Mouse (Mus musculus) midbrain, embryonic 14.5 days (tissue): ENCODE measurements around the gene Gm49342. TPM values are rescaled to one million over a fixed set of nuclear protein-coding genes. Genes with fewer than 3 reads are reported as not detected.

Experiments
- ATAC-seq: fragments of 200-750 bp; cut with Nextera tagmentation; 2 replicates; pipeline ENCODE4 v1.8.0; 2017; ENCODE audit warnings: moderate number of reproducible peaks, moderate library complexity; ENCODE audit not compliant: low FRiP score, low TSS enrichment
- DNase-seq: peaks from one replicate; pipeline ENCODE4 v3.0.0-alpha.2; 2015
- H3K27ac ChIP-seq: fragments of 300-500 bp; sonication (generic); replicated peaks from 2 replicates; pipeline ENCODE4 v1.5.1; 2014; ENCODE audit warnings: mild to moderate bottlenecking, low read depth, low read length, moderate library complexity
- H3K27me3 ChIP-seq: fragments of 300-500 bp; sonication (generic); 2 replicates; pipeline ENCODE4 v1.6.1; 2014; ENCODE audit warnings: low read length, control low read depth, mixed read lengths; ENCODE audit not compliant: control insufficient read depth, insufficient read depth
- H3K36me3 ChIP-seq: fragments of 300-500 bp; sonication (generic); 2 replicates; pipeline ENCODE4 v1.6.1; 2014; ENCODE audit warnings: low read length, control low read depth; ENCODE audit not compliant: control insufficient read depth, insufficient read depth
- H3K4me1 ChIP-seq: fragments of 300-500 bp; sonication (generic); 2 replicates; pipeline ENCODE4 v1.6.1; 2014; ENCODE audit warnings: mild to moderate bottlenecking, antibody characterized with exemption, low read length, control low read depth; ENCODE audit not compliant: control insufficient read depth, insufficient read depth
- H3K4me2 ChIP-seq: fragments of 300-500 bp; sonication (generic); 2 replicates; pipeline ENCODE4 v1.6.1; 2014; ENCODE audit warnings: mild to moderate bottlenecking, low read length, moderate library complexity
- H3K4me3 ChIP-seq: fragments of 300-500 bp; sonication (generic); replicated peaks from 2 replicates; pipeline ENCODE4 v1.5.1; 2014; ENCODE audit warnings: low read depth, low read length
- H3K9ac ChIP-seq: fragments of 300-500 bp; sonication (generic); replicated peaks from 2 replicates; pipeline ENCODE4 v1.6.1; 2014; ENCODE audit warnings: mild to moderate bottlenecking, low read length, moderate library complexity
- H3K9me3 ChIP-seq: fragments of 300-500 bp; sonication (generic); 2 replicates; pipeline ENCODE4 v1.6.1; 2016; ENCODE audit warnings: low read length, control low read depth, mixed read lengths; ENCODE audit not compliant: control insufficient read depth
- WGBS: fragments of 180-500 bp; shearing (Covaris S2); extraction: QIAGEN DNeasy Blood & Tissue Kit; methylation state at CpG from one replicate; pipeline ENCODE4 v1.1.7; 2014; 5-methylcytosine and 5-hydroxymethylcytosine counted together
- polyA plus RNA-seq: library from polyadenylated mRNA; unstranded; fragments of >200 nt; fragmentation: Nextera tagmentation; extraction: Ambion mirVana; gene quantifications from 2 replicates; pipeline ENCODE4 v1.2.1, GENCODE M21; 2014

The Gm49342 gene
- polyA plus RNA-seq, 1 experiment from 2014 or later = 0.95 TPM

GRCm38 (mm10) chr14:50981837-50982236 is 37.5 kb downstream of the Gm49342 start:
- no peak for ATAC-seq
- DNase-seq = no peak
- 96% methylated on average over 5 of the region's 5 CpGs for WGBS
- no peaks in the 10 kb centered on the region for H3K9me3 ChIP-seq
- H3K4me1 ChIP-seq = no peaks in the 10 kb centered on the region
- no peak overlapping the region for H3K27ac ChIP-seq
- no peak overlapping the region for H3K9ac ChIP-seq
- H3K36me3 ChIP-seq = no peaks in the 10 kb centered on the region
- H3K27me3 ChIP-seq = no peaks in the 10 kb centered on the region
- no peak overlapping the region for H3K4me3 ChIP-seq
- no peak overlapping the region for H3K4me2 ChIP-seq

- Histone ChIP-seq H3K27ac (no peak overlapping the region), H3K4me3 (no peak overlapping the region), H3K9me3 (no peaks in the 10 kb centered on the region), H3K27me3 (no peaks in the 10 kb centered on the region), H3K4me2 (no peak overlapping the region), H3K4me1 (no peaks in the 10 kb centered on the region), H3K36me3 (no peaks in the 10 kb centered on the region), H3K9ac (no peak overlapping the region)
- ATAC-seq (no peak), DNase-seq (no peak)
- 96% methylated on average over 2 of the region's 2 CpGs for WGBS
Observed at GRCm38 (mm10) chr14:50987668-50988067, 43.4 kb downstream of the Gm49342 start.

- ATAC-seq = no peak
- Histone ChIP-seq H3K9ac (no peak overlapping the region), H3K36me3 (no peaks in the 10 kb centered on the region), H3K9me3 (no peaks in the 10 kb centered on the region), H3K27me3 (no peaks in the 10 kb centered on the region), H3K27ac (no peak overlapping the region), H3K4me1 (no peaks in the 10 kb centered on the region), H3K4me3 (no peak overlapping the region), H3K4me2 (no peak overlapping the region)
- no peak for DNase-seq
- WGBS = 89% methylated on average over 3 of the region's 3 CpGs
Observed at GRCm38 (mm10) chr14:50991037-50991436, 46.7 kb downstream of the Gm49342 start.

- no peak overlapping the region for H3K27ac ChIP-seq
- no peaks in the 10 kb centered on the region for H3K9me3 ChIP-seq
- WGBS = 91% methylated on average over 3 of the region's 3 CpGs
- no peak overlapping the region for H3K4me3 ChIP-seq
- H3K36me3 ChIP-seq = no peaks in the 10 kb centered on the region
- H3K4me1 ChIP-seq = no peaks in the 10 kb centered on the region
- no peak overlapping the region for H3K4me2 ChIP-seq
- no peak for ATAC-seq
- H3K9ac ChIP-seq = no peak overlapping the region
- no peaks in the 10 kb centered on the region for H3K27me3 ChIP-seq
- DNase-seq = no peak
Observed at GRCm38 (mm10) chr14:50997088-50997487, 52.8 kb downstream of the Gm49342 start.

GRCm38 (mm10) chr14:50997999-50998666 is 53.8 kb downstream of the Gm49342 start:
- WGBS = 91% methylated on average over 2 of the region's 2 CpGs
- ATAC-seq (no peak), DNase-seq (no peak)
- no peak overlapping the region for H3K4me3 ChIP-seq
- H3K9ac ChIP-seq = no peak overlapping the region
- H3K27me3 ChIP-seq = no peaks in the 10 kb centered on the region
- H3K4me1 ChIP-seq = no peaks in the 10 kb centered on the region
- no peaks in the 10 kb centered on the region for H3K36me3 ChIP-seq
- H3K27ac ChIP-seq = no peak overlapping the region
- no peak overlapping the region for H3K4me2 ChIP-seq
- H3K9me3 ChIP-seq = no peaks in the 10 kb centered on the region

- H3K4me1 ChIP-seq = no peaks in the 10 kb centered on the region
- no peak within 1 kb of the TSS for H3K9ac ChIP-seq
- ATAC-seq = no peak
- no peaks in the 10 kb centered on the region for H3K9me3 ChIP-seq
- H3K36me3 ChIP-seq = no peaks in the 10 kb centered on the region
- H3K4me2 ChIP-seq = no peak within 1 kb of the TSS
- no peak within 1 kb of the TSS for H3K4me3 ChIP-seq
- no peak for DNase-seq
- WGBS = 90% methylated on average over 8 of the region's 8 CpGs
- H3K27me3 ChIP-seq = no peaks in the 10 kb centered on the region
- no peak within 1 kb of the TSS for H3K27ac ChIP-seq
Observed at GRCm38 (mm10) chr14:51007152-51007801, 63.0 kb downstream of the Gm49342 start, which contains the start of gene Rnase10. Gene Rnase10 (plus strand): TSS chr14:51007751.

- 86% methylated on average over 13 of the region's 13 CpGs for WGBS
- Histone ChIP-seq H3K9me3 (no peaks in the 10 kb centered on the region), H3K4me3 (no peak overlapping the region), H3K27ac (no peak overlapping the region), H3K4me1 (no peaks in the 10 kb centered on the region), H3K36me3 (no peaks in the 10 kb centered on the region), H3K9ac (no peak overlapping the region), H3K27me3 (no peaks in the 10 kb centered on the region), H3K4me2 (no peak overlapping the region)
- DNase-seq (no peak), ATAC-seq (no peak)
Observed at GRCm38 (mm10) chr14:51007914-51008713, 63.8 kb downstream of the Gm49342 start.

GRCm38 (mm10) chr14:51008781-51009180 is 64.5 kb downstream of the Gm49342 start:
- H3K27ac ChIP-seq = no peak overlapping the region
- no peaks in the 10 kb centered on the region for H3K36me3 ChIP-seq
- ATAC-seq (no peak), DNase-seq (no peak)
- no peaks in the 10 kb centered on the region for H3K4me1 ChIP-seq
- no peak overlapping the region for H3K4me2 ChIP-seq
- H3K9ac ChIP-seq = no peak overlapping the region
- H3K27me3 ChIP-seq = no peaks in the 10 kb centered on the region
- H3K9me3 ChIP-seq = no peaks in the 10 kb centered on the region
- 91% methylated on average over 4 of the region's 4 CpGs for WGBS
- no peak overlapping the region for H3K4me3 ChIP-seq
